Mouse (Mus musculus): ENCODE measurements around the gene Tmem95. TPM values are rescaled to one million over a fixed set of nuclear protein-coding genes. Genes with fewer than 3 reads are reported as not detected.
"Not testable (repeated sequence)": the region's sequence is repeated elsewhere in the genome, so short reads cannot be mapped to it uniquely, and the experiment has no call there.

Gene Tmem95
- polyA plus RNA-seq, 1 experiment from 2014 or later: not detected

DNA sequence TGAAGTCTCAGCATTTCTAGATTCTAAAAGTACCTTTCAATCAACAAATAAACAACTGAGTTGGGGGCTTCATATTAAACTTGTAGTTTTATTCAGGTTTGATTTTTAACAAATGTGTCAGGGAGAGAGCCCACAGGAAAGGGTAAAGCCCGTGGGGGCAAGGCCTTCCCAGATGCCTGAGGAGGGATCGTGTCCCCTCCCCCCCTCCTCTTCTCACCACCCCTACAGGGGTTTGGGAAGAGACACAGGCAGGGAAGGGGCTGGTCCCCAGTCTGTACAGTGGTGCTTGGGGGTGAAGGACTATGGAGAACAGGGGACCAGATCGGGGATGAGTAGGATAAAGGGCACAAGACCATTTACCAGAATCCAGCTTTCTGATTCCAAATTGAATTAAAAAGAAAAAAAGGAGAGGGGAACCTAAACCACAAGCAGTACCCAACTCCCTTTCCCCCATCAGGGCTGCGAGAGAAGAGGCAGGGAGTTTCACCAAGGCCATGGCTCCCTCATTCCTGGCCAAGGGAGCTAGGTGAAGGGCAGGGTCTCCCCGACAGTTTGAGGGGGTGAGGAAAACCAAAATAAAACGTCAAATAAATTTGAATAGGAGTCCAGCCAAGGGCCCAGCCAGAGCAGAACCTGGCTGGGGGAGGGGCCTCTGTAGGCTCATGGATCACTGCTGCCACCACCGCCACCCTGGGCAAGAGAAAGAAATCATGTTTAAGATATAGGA is 39.0 kb upstream of the Tmem95 start:
- Histone ChIP-seq H3K4me1 (replicated peaks) (peaks cover 50% of the 10 kb centered on the region), H3K36me3 (peaks cover 67% of the 10 kb centered on the region)
- H3K27me3 ChIP-seq; H3K9ac ChIP-seq (replicated peaks); H3K9me3 ChIP-seq; H3K4me3 ChIP-seq (replicated peaks); H3K4me2 ChIP-seq; ATAC-seq (ENCODE audit: insufficient number of reproducible peaks, insufficient read depth, low FRiP score, low TSS enrichment, low read depth); H3K27ac ChIP-seq: not testable (repeated sequence)
- WGBS: 65% methylated on average over 7 of the region's 7 CpGs

DNA sequence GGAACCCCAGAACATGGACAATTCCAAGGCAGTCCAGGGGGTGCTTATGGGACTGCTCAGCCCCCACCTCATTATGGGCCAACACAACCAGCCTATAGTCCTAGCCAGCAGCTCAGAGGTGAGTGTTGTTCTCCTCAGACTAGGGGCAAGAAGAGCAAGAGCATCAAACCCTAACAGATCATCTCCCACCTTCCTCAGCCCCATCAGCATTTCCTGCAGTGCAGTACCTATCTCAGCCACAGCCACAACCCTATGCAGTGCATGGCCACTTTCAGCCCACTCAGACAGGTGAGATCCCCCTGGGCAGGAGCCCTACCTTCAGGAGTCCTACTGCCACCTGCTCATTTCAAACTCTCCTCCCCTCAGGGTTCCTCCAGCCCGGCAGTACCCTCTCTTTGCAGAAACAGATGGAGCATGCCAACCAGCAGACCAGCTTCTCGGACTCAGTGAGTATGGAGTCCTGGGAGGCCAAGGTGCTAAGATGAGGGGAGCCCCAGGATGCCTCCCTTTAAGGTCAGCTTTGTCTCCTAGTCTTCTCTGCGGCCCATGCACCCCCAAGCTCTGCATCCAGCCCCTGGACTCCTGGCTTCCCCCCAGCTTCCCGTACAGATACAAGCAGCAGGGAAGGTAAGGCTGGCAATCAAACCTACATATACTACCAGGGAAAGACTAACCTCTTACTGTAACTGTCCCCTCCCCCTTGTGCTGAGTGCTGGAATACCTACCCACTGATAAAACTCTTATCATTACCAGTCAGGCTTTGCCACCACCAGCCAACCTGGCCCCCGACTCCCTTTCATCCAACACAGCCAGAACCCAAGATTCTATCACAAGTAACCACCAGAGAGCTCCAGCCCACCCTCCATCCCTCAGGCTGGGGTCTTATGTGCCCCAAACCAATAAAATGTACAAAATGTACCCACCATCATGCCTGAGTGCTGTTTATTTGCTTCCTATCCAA is 38.1 kb upstream of the Tmem95 start:
- Histone ChIP-seq H3K36me3 (peaks cover 76% of the 10 kb centered on the region), H3K4me1 (replicated peaks) (peaks cover 50% of the 10 kb centered on the region), H3K9me3 (no peaks in the 10 kb centered on the region), H3K27me3 (no peaks in the 10 kb centered on the region), H3K4me2 (peak overlapping the region; percentile 98), H3K4me3 (replicated peaks) (peak overlapping the region; percentile 13; the same call in 1 of the 2 replicates), H3K9ac (replicated peaks) (no peak overlapping the region; the same call in 1 of the 2 replicates), H3K27ac (0 out of 2 replicates have a peak overlapping the region, but pooled peaks have one; percentile 12)
- ATAC-seq (ENCODE audit: insufficient number of reproducible peaks, insufficient read depth, low FRiP score, low TSS enrichment, low read depth): no peak
- 59% methylated on average over 5 of the region's 5 CpGs for WGBS

DNA sequence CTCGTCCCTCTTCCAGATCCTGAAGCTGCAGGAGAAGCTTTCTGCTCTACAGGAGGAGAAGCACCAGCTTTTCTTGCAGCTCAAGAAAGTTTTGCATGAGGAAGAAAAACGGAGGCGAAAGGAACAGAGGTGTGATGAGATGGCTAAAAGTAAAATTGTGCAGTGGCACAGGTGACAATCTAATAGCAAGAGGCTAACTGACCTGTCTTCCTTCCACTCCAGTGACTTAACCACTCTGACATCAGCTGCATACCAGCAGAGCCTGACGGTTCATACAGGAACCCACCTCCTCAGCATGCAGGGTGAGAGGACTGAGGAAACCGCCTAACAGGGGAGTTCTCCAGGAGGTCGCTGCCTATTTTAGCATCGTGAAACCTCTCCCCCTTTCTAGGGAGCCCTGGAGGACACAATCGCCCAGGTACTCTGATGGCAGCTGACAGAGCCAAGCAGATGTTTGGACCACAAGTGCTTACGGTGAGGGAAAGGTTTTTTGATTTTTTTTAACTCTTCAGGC is 37.2 kb upstream of the Tmem95 start:
- Histone ChIP-seq H3K27ac (no peak overlapping the region), H3K4me3 (replicated peaks) (peak overlapping the region; percentile 92), H3K27me3 (no peaks in the 10 kb centered on the region), H3K4me2 (peak overlapping the region; percentile 98), H3K9me3 (no peaks in the 10 kb centered on the region), H3K36me3 (peaks cover 85% of the 10 kb centered on the region), H3K4me1 (replicated peaks) (peaks cover 50% of the 10 kb centered on the region), H3K9ac (replicated peaks) (no peak overlapping the region; the same call in 1 of the 2 replicates)
- WGBS: 31% methylated on average over 9 of the region's 9 CpGs
- no peak for ATAC-seq (ENCODE audit: insufficient number of reproducible peaks, insufficient read depth, low FRiP score, low TSS enrichment, low read depth)

DNA sequence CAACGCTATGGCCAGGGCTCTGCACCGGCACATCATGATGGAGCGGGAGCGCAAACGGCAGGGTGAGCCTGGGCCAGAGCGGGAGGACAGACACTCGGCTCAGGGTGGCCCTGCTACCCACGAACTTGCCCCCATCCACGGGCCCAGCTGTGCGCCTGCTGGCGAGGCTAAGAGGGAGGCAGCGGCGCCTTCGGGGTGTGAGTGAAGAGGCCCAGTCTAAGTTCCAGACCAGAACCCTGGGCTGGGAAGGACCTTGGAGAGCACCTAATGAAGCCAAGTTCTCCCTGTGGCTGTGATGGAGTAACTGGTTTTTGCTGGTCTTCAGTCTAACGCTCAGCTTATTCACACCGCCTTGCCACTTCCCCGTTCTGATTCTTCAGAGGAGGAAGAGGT is 36.5 kb upstream of the Tmem95 start:
- 4% methylated on average over 17 of the region's 17 CpGs for WGBS
- ATAC-seq (ENCODE audit: insufficient number of reproducible peaks, insufficient read depth, low FRiP score, low TSS enrichment, low read depth): no peak
- Histone ChIP-seq H3K36me3 (peaks cover 91% of the 10 kb centered on the region), H3K27ac (peak overlapping the region; percentile 92), H3K4me3 (replicated peaks) (peak overlapping the region; percentile 92), H3K4me2 (peak overlapping the region; percentile 98), H3K9me3 (no peaks in the 10 kb centered on the region), H3K27me3 (no peaks in the 10 kb centered on the region), H3K4me1 (replicated peaks) (peaks cover 44% of the 10 kb centered on the region), H3K9ac (replicated peaks) (peak overlapping the region; percentile 93)

DNA sequence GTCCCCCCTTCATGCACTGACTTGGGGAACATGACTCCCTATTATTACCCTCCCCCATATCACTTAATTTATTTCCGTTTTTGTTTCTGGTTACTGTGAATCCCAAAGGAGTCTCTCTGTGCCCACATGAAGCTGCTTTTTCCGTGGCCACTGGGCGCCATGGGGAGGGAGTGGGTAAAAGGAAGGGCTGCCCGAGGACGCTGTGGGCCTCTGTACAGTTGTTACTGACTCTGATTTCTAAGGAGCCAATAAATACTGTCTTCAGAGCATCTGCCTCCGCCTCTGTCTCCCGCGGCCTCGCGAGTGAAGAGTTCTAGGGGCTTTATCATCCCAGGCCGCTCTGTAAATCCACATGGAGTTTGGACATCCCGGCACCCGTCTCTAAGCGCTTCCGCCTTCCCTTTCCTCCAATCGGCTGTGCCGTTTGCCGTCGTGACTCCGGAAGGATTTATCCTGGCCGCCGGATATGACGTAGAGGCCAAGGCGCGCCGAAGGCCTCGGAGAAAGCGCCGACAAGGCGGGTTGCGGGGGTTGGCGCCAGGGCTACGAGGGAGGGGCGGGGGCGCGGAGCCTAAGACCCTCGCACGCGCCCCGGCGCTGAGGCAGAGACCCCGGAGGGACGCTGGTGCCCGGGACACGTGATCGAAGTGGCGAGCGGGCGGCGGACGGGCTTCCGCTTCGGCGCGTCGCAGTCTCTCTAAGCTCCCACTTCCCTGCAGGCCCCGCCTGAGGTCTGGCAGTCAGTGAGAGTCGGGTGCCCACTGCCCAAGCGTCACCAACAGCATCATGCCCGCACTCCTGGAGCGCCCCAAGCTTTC is 35.9 kb upstream of the Tmem95 start, which contains the start of gene Gps2:
Gene Gps2, plus strand, starts transcription at position 335 of the 818 bp plus-strand sequence.
- peak within 1 kb of the TSS; percentile 98 for H3K4me2 ChIP-seq
- no peaks in the 10 kb centered on the region for H3K9me3 ChIP-seq
- peak within 1 kb of the TSS; percentile 92 for H3K4me3 ChIP-seq (replicated peaks)
- H3K27ac ChIP-seq: peak within 1 kb of the TSS; percentile 92
- 2% methylated on average over 61 of the region's 61 CpGs for WGBS
- peaks cover 39% of the 10 kb centered on the region for H3K4me1 ChIP-seq (replicated peaks)
- peaks cover 91% of the 10 kb centered on the region for H3K36me3 ChIP-seq
- peak within 1 kb of the TSS; percentile 93 for H3K9ac ChIP-seq (replicated peaks)
- ATAC-seq (ENCODE audit: insufficient number of reproducible peaks, insufficient read depth, low FRiP score, low TSS enrichment, low read depth): peak; percentile 71
- no peaks in the 10 kb centered on the region for H3K27me3 ChIP-seq

DNA sequence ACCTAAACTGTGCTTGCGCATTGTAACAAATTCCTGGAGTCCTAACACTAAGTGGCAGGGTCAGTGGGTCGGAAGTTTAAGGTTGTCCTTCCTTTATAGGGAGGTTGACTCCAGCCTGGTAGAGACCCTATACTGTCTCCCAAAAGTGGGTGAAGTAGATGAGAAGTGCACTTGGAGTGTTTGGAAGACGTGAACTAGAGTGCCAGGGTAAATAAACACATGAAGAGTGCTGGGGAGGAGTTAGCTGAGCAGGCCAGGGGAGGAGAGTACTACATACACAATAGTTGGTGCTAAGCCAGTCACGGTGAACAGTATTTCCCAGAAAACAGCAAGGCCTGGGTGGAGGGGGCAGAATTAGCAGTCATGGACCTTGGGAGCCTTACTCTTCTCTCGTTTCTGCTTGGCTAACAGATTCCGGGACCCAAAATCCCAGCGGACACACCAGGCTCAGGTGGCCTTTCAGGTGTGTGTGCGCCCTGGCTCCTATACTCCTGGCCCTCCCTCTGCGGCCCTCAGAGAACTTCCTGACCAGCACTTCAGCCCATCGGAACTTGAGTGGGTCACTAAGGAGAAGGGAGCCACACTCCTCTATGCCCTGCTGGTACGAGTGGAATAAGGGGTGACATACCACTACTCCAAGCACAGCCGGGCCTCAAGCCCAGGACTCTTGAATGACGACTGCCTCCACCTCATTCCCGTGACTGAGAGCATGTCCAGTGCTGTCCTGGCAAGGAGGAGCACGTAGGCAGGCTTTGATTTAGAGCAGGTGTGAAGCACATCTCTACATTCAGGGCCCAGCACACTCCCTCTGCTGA is 35.1 kb upstream of the Tmem95 start:
- 0 out of 2 replicates have a peak, but pooled peaks have one; percentile 24 for ATAC-seq (ENCODE audit: insufficient number of reproducible peaks, insufficient read depth, low FRiP score, low TSS enrichment, low read depth)
- Histone ChIP-seq H3K4me1 (replicated peaks) (peaks cover 33% of the 10 kb centered on the region), H3K36me3 (peaks cover 91% of the 10 kb centered on the region), H3K27me3 (no peaks in the 10 kb centered on the region), H3K4me3 (replicated peaks) (peak overlapping the region; percentile 92), H3K4me2 (peak overlapping the region; percentile 98), H3K9me3 (no peaks in the 10 kb centered on the region), H3K27ac (peak overlapping the region; percentile 92; the same call in 1 of the 2 replicates), H3K9ac (replicated peaks) (peak overlapping the region; percentile 93)
- WGBS: 75% methylated on average over 15 of the region's 15 CpGs

DNA sequence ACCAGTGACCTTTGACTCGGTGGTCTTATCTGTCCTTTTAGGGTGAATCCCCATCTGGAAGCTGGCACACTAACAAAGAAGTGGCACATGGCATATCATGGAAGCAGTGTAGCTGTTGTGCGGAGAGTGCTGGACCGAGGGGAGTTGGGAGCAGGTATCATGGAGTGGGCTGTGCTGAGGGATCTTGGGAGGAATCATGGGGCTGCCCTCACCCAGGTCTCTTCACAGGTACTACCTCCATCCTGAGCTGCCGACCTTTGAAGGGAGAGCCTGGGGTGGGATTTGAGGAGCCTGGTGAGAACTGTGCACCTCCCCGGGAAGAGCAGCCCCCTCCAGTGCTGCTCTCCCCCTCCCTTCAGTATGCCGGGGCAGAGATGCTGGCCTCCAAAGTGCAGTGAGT is 33.9 kb upstream of the Tmem95 start:
- H3K4me1 ChIP-seq (replicated peaks): peaks cover 27% of the 10 kb centered on the region
- H3K27ac ChIP-seq: no peak overlapping the region
- no peaks in the 10 kb centered on the region for H3K9me3 ChIP-seq
- H3K4me3 ChIP-seq (replicated peaks): no peak overlapping the region
- 93% methylated on average over 6 of the region's 6 CpGs for WGBS
- no peaks in the 10 kb centered on the region for H3K27me3 ChIP-seq
- no peak overlapping the region for H3K9ac ChIP-seq (replicated peaks)
- ATAC-seq (ENCODE audit: insufficient number of reproducible peaks, insufficient read depth, low FRiP score, low TSS enrichment, low read depth): no peak
- peaks cover 91% of the 10 kb centered on the region for H3K36me3 ChIP-seq
- no peak overlapping the region for H3K4me2 ChIP-seq

DNA sequence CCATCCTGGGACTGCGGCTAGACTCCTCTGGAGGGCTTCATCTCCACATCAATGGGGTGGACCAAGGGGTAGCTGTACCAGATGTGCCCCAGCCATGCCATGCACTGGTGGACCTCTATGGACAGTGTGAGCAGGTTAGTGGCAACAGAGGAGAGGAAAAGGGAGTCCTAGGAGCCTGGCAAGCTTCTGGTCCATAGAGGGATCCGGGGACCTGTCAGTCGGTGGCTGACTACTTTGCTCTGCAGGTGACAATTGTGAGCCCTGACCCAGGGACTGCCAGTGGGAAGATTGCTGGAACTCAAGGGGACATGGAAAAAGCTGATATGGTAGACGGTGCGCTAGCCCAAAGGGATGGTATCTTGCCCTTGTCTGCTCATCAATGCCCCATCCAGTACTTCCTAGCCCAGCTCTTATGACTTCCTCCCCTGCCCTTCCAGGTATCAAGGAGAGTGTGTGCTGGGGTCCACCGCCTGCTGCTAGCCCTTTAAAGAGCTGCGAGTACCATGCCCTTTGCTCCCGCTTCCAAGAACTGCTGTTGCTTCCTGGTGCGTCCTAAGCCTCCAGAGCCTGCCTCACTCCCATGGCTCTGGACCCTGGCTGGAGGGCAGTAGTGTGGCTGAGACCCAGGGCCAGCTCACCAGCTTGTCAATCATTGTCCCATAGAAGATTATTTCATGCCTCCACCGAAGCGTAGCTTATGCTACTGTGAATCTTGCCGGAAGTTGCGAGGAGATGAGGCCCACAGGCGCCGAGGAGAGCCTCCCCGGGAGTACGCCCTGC is 33.2 kb upstream of the Tmem95 start:
- Histone ChIP-seq H3K27ac (no peak overlapping the region), H3K27me3 (no peaks in the 10 kb centered on the region), H3K36me3 (peaks cover 91% of the 10 kb centered on the region), H3K4me1 (replicated peaks) (peaks cover 25% of the 10 kb centered on the region), H3K4me2 (no peak overlapping the region), H3K9me3 (no peaks in the 10 kb centered on the region), H3K9ac (replicated peaks) (no peak overlapping the region), H3K4me3 (replicated peaks) (no peak overlapping the region)
- no peak for ATAC-seq (ENCODE audit: insufficient number of reproducible peaks, insufficient read depth, low FRiP score, low TSS enrichment, low read depth)
- 93% methylated on average over 17 of the region's 17 CpGs for whole genome bisulfite sequencing

DNA sequence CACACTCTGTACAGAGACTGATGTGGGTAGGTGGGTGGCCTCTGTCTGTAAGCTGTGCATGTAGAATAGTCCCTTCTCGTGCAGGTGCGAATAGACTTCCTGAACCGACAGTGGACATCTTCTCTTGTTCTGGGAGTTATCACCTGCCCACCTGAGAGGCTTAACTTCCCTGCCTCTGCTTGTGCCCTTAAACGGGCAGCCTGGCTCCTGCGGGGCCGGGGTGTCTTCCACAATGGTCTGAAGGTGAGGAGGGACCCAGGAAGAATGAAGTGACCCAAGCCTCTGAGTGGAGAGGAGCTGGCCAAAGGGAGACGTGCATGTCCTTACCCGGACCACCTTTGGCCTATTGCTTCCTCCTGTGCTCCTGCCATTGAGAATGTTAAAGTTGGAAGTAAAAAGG is 32.4 kb upstream of the Tmem95 start:
- Histone ChIP-seq H3K27ac (no peak overlapping the region), H3K9ac (replicated peaks) (no peak overlapping the region), H3K27me3 (no peaks in the 10 kb centered on the region), H3K4me1 (replicated peaks) (peaks cover 17% of the 10 kb centered on the region), H3K4me2 (no peak overlapping the region), H3K36me3 (peaks cover 91% of the 10 kb centered on the region), H3K9me3 (no peaks in the 10 kb centered on the region), H3K4me3 (replicated peaks) (no peak overlapping the region)
- 94% methylated on average over 8 of the region's 8 CpGs for WGBS
- no peak for ATAC-seq (ENCODE audit: insufficient number of reproducible peaks, insufficient read depth, low FRiP score, low TSS enrichment, low read depth)
